Mouse (Mus musculus) embryonic facial prominence, embryonic 11.5 days (tissue): Measurements from ENCODE around the gene Tbc1d14. TPM values are rescaled to one million over a fixed set of nuclear protein-coding genes. Genes with fewer than 3 reads are reported as not detected.

Experiments
- ATAC-seq: fragments of 200-750 bp; cut with Nextera tagmentation; replicated peaks from 2 replicates; pipeline ENCODE4 v1.8.0; 2017; ENCODE audit warnings: low read depth; ENCODE audit not compliant: insufficient number of reproducible peaks, low FRiP score, low TSS enrichment
- DNase-seq: peaks from one replicate; pipeline ENCODE4 v3.0.0-alpha.2; 2015; ENCODE audit warnings: low spot score
- H3K27ac ChIP-seq: fragments of 300-500 bp; sonication (generic); replicated peaks from 2 replicates; pipeline ENCODE4 v1.5.1; 2014; ENCODE audit warnings: mild to moderate bottlenecking, low read depth, low read length, control low read depth
- H3K27me3 ChIP-seq: fragments of 300-500 bp; sonication (generic); 2 replicates; pipeline ENCODE4 v1.6.1; 2014; ENCODE audit warnings: mild to moderate bottlenecking, low read length, moderate library complexity, mixed read lengths; ENCODE audit not compliant: control insufficient read depth, insufficient read depth
- H3K36me3 ChIP-seq: fragments of 300-500 bp; sonication (generic); replicated peaks from 2 replicates; pipeline ENCODE4 v1.6.1; 2014; ENCODE audit warnings: low read depth, mild to moderate bottlenecking, low read length, moderate library complexity, mixed read lengths; ENCODE audit not compliant: control insufficient read depth, insufficient read depth
- H3K4me1 ChIP-seq: fragments of 300-500 bp; sonication (generic); 2 replicates; pipeline ENCODE4 v1.6.1; 2014; ENCODE audit warnings: low read length, mixed read lengths; ENCODE audit not compliant: control insufficient read depth, insufficient read depth
- H3K4me2 ChIP-seq: fragments of 300-500 bp; sonication (generic); 2 replicates; pipeline ENCODE4 v1.6.1; 2014; ENCODE audit warnings: low read depth, mild to moderate bottlenecking, control low read depth, low read length, moderate library complexity
- H3K4me3 ChIP-seq: fragments of 300-500 bp; sonication (generic); 2 replicates; pipeline ENCODE4 v1.5.1; 2014; ENCODE audit warnings: low read depth, low read length, control low read depth
- H3K9ac ChIP-seq: fragments of 300-500 bp; sonication (generic); replicated peaks from 2 replicates; pipeline ENCODE4 v1.6.1; 2014; ENCODE audit warnings: mild to moderate bottlenecking, control low read depth, low read length
- H3K9me3 ChIP-seq: fragments of 300-500 bp; sonication (generic); replicated peaks from 2 replicates; pipeline ENCODE4 v1.6.1; 2016; ENCODE audit warnings: mild to moderate bottlenecking, low read length, inconsistent platforms, mixed read lengths; ENCODE audit not compliant: control insufficient read depth
- WGBS: fragments of 180-500 bp; shearing (Covaris S2); extraction: QIAGEN DNeasy Blood & Tissue Kit; methylation state at CpG from one replicate; pipeline ENCODE4 v1.1.7; 2014; 5-methylcytosine and 5-hydroxymethylcytosine counted together
- polyA plus RNA-seq: library from polyadenylated mRNA; unstranded; fragments of >200 nt; fragmentation: Nextera tagmentation; extraction: Ambion mirVana; gene quantifications from 2 replicates; pipeline ENCODE4 v1.2.1, GENCODE M21; 2014

The Tbc1d14 gene
- polyA plus RNA-seq, 1 experiment from 2014 or later: 42.7 TPM

DNA sequence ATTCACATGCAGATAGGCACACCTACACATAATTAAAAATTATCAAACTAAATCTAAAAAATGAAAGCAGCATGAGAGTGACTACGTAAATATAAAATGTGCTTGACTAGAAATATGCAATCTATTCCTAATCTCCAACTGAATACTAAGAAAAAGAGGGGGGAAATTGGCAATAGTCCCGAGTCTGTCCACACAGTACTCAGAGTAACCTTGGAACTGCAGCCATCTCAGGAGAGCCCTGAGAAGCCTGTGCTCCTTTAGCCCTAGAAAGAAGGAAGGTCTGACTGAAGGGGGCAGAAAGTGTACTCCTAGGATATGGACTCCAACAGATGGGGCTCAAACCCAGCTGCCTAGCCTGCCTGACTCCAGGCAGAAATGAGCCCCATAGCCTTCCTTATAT lies 34.5 kb downstream of the Tbc1d14 start:
- ATAC-seq (no peak), DNase-seq (no peak)
- H3K27me3 ChIP-seq: no peaks in the 10 kb centered on the region
- no peak overlapping the region for H3K4me3 ChIP-seq
- H3K4me1 ChIP-seq: no peaks in the 10 kb centered on the region
- 88% methylated on average over 2 of the region's 2 CpGs for WGBS
- H3K9me3 ChIP-seq: no peaks in the 10 kb centered on the region
- no peak overlapping the region for H3K4me2 ChIP-seq
- H3K27ac ChIP-seq: no peak overlapping the region
- no peak overlapping the region for H3K9ac ChIP-seq
- no peaks in the 10 kb centered on the region for H3K36me3 ChIP-seq

DNA sequence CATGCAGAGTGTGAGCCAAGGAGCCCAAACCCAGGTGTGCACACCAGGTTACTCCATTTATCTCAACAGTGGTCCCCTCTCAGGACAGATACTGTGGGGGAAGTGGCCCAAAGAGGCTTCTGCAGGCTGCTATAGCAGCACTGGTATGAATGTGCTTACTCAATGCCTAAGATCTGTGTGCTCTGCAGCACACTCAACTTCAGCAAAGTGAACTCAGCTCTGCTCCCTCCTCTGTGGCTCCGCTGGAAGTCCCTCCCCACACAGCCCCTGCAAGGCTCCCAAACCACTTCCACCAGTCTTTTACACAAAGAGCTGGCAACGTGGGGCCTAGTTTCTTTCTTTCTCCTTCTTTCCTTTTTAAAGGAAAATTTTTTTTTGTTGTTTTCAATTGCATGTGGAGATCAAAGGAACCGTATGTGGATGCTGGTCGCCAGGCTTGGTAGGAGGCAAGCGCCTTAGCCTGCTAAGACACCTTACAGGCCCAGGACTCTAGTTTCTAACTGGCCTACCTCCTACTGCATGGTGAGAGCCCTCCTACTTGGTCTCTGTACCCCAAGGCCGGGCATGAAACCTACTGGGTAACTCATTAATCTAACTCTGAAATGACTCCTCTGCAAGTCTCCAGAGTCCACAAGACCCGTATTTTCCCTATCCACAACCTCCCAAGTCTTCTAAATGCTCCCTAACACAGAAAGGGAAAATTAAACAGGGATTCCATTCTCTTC lies 35.3 kb downstream of the Tbc1d14 start:
- WGBS: 51% methylated on average over 7 of the region's 7 CpGs
- Histone ChIP-seq H3K4me1 (no peaks in the 10 kb centered on the region), H3K27me3 (no peaks in the 10 kb centered on the region), H3K4me2 (no peak overlapping the region), H3K9me3 (no peaks in the 10 kb centered on the region), H3K36me3 (no peaks in the 10 kb centered on the region), H3K9ac (no peak overlapping the region), H3K4me3 (no peak overlapping the region), H3K27ac (no peak overlapping the region)
- ATAC-seq (no peak), DNase-seq (no peak)

DNA sequence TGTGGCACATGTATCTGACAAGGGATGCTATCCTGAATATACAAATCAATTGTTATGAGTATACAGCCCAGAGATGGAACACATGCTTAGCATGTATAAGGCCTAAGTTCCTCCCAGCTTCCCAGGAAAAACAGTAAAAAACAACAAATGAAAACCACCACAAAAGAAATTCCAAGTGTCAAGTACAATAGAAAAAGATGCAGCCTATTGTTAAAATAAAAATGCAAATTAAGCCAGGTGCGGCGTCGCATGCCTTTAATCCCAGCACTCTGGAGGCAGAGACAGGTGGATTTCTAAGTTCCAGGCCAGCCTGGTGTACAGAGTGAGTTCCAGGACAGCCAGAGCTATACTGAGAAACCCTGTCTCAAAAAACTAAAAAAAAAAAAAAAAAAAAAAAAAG lies 36.2 kb downstream of the Tbc1d14 start:
- H3K4me3 ChIP-seq: no peak overlapping the region
- no peaks in the 10 kb centered on the region for H3K9me3 ChIP-seq
- no peak overlapping the region for H3K4me2 ChIP-seq
- no peak for ATAC-seq
- H3K27ac ChIP-seq: no peak overlapping the region
- H3K9ac ChIP-seq: no peak overlapping the region
- no peaks in the 10 kb centered on the region for H3K27me3 ChIP-seq
- 81% methylated on average over 3 of the region's 3 CpGs for WGBS
- DNase-seq: no peak
- no peaks in the 10 kb centered on the region for H3K36me3 ChIP-seq
- no peaks in the 10 kb centered on the region for H3K4me1 ChIP-seq

DNA sequence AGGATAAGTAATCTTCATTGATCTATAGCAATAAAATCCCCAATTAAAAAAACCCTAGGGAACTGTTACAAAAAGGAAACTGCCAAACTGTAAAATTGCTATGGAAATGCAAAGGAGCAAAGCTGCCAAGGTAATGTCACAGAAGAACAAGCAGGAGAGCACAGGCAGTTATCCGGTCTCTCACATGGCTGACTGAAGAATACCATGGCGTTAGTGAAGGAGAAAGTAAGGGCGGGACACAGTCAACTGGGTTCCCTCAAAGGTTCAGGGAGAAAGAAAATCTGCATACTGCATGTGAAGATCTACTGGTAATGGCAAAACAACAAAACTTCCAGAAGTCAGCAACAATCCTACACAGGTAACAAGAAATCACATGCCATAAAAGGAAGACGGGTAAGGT lies 36.8 kb downstream of the Tbc1d14 start:
- Histone ChIP-seq H3K4me3 (no peak overlapping the region), H3K4me2 (no peak overlapping the region), H3K9ac (no peak overlapping the region), H3K36me3 (no peaks in the 10 kb centered on the region), H3K27ac (no peak overlapping the region), H3K27me3 (no peaks in the 10 kb centered on the region), H3K9me3 (no peaks in the 10 kb centered on the region), H3K4me1 (no peaks in the 10 kb centered on the region)
- ATAC-seq: no peak
- 78% methylated on average over 4 of the region's 4 CpGs for WGBS
- DNase-seq: no peak

- WGBS: 69% methylated on average over 5 of the region's 5 CpGs
- H3K4me1 ChIP-seq: no peaks in the 10 kb centered on the region
- DNase-seq: no peak
- no peak overlapping the region for H3K4me2 ChIP-seq
- H3K27me3 ChIP-seq: no peaks in the 10 kb centered on the region
- ATAC-seq: no peak
- H3K36me3 ChIP-seq: no peaks in the 10 kb centered on the region
- no peak overlapping the region for H3K4me3 ChIP-seq
- H3K27ac ChIP-seq: no peak overlapping the region
- H3K9me3 ChIP-seq: no peaks in the 10 kb centered on the region
- H3K9ac ChIP-seq: no peak overlapping the region
These were observed 38.6 kb downstream of the Tbc1d14 start for GRCm38 (mm10) chr5:36554496-36554895.

GRCm38 (mm10) chr5:36553886-36554285 lies 39.2 kb downstream of the Tbc1d14 start:
- 92% methylated on average over 4 of the region's 4 CpGs for WGBS
- H3K9me3 ChIP-seq: no peaks in the 10 kb centered on the region
- H3K9ac ChIP-seq: no peak overlapping the region
- H3K4me1 ChIP-seq: no peaks in the 10 kb centered on the region
- no peaks in the 10 kb centered on the region for H3K27me3 ChIP-seq
- H3K4me2 ChIP-seq: no peak overlapping the region
- no peaks in the 10 kb centered on the region for H3K36me3 ChIP-seq
- ATAC-seq (no peak), DNase-seq (no peak)
- H3K27ac ChIP-seq: no peak overlapping the region
- H3K4me3 ChIP-seq: no peak overlapping the region

DNA sequence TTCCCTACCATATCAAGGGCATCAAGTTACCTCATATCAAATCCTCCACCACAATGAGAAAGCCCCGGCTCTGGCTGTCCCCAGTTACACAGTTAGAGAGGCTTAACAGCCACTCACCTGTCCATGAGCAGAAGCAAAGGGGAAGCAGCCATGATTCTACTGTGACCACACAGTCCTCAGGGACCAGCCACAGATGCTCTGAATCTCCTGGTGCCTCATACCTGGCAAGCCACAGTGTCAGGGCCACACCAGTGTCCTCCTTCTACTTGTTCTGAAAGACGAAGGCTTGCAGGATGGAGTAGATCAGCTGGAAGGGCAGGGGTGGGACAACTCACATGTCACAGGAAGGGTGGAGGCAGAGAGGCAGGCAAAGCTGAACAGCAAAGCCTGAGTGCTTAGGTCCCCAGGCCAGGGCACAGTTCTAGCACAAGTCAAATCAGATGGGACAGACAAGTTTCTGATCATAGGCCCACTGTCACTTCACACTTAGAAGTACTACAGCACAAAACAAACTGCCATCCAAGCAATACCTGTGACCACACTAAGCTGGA lies 39.9 kb downstream of the Tbc1d14 start:
- WGBS: 59% methylated on average over 2 of the region's 2 CpGs
- Histone ChIP-seq H3K9me3 (no peaks in the 10 kb centered on the region), H3K27me3 (no peaks in the 10 kb centered on the region), H3K4me3 (no peak overlapping the region), H3K4me2 (no peak overlapping the region), H3K4me1 (no peaks in the 10 kb centered on the region), H3K27ac (no peak overlapping the region), H3K36me3 (no peaks in the 10 kb centered on the region), H3K9ac (no peak overlapping the region)
- DNase-seq: no peak
- ATAC-seq: no peak

GRCm38 (mm10) chr5:36552391-36552790 lies 40.7 kb downstream of the Tbc1d14 start:
- Histone ChIP-seq H3K9me3 (no peaks in the 10 kb centered on the region), H3K4me1 (no peaks in the 10 kb centered on the region), H3K27me3 (no peaks in the 10 kb centered on the region), H3K36me3 (no peaks in the 10 kb centered on the region), H3K4me2 (no peak overlapping the region), H3K4me3 (no peak overlapping the region), H3K9ac (no peak overlapping the region), H3K27ac (no peak overlapping the region)
- no peak for ATAC-seq
- WGBS: 98% methylated on average over 4 of the region's 4 CpGs
- DNase-seq: no peak
